Mouse (Mus musculus) lung, embryonic 14.5 days (tissue): ENCODE measurements around the gene Muc13. TPM values are rescaled to one million over a fixed set of nuclear protein-coding genes. Genes with fewer than 3 reads are reported as not detected.

Experiments used
- ATAC-seq: fragments of 200-750 bp; cut with Nextera tagmentation; 2 replicates; pipeline ENCODE4 v1.8.0; 2017; ENCODE audit warnings: mild to moderate bottlenecking, moderate TSS enrichment, moderate library complexity; ENCODE audit not compliant: insufficient read depth
- DNase-seq: peaks from one replicate; pipeline ENCODE4 v3.0.0-alpha.2; 2015
- H3K27ac ChIP-seq: fragments of 300-500 bp; sonication (generic); 2 replicates; pipeline ENCODE4 v1.5.1; 2014; ENCODE audit warnings: low read depth, mild to moderate bottlenecking, moderate library complexity
- H3K27me3 ChIP-seq: fragments of 300-500 bp; sonication (generic); 2 replicates; pipeline ENCODE4 v1.6.1; 2014; ENCODE audit warnings: low read length, control low read depth; ENCODE audit not compliant: insufficient read depth
- H3K36me3 ChIP-seq: fragments of 300-500 bp; sonication (generic); 2 replicates; pipeline ENCODE4 v1.6.1; 2014; ENCODE audit warnings: control low read depth; ENCODE audit not compliant: insufficient read depth
- H3K4me1 ChIP-seq: fragments of 300-500 bp; sonication (generic); 2 replicates; pipeline ENCODE4 v1.6.1; 2014; ENCODE audit warnings: antibody characterized with exemption, control low read depth; ENCODE audit not compliant: insufficient read depth
- H3K4me2 ChIP-seq: fragments of 300-500 bp; sonication (generic); 2 replicates; pipeline ENCODE4 v1.6.1; 2014; ENCODE audit warnings: mild to moderate bottlenecking
- H3K4me3 ChIP-seq: fragments of 300-500 bp; sonication (generic); 2 replicates; pipeline ENCODE4 v1.5.1; 2014; ENCODE audit warnings: low read depth, low read length
- H3K9ac ChIP-seq: fragments of 300-500 bp; sonication (generic); 2 replicates; pipeline ENCODE4 v1.6.1; 2014
- H3K9me3 ChIP-seq: fragments of 300-500 bp; sonication (generic); 2 replicates; pipeline ENCODE4 v1.6.1; 2016; ENCODE audit warnings: low read depth, low read length, control low read depth
- CTCF ChIP-seq: IDR thresholded peaks from 2 replicates; pipeline ENCODE4 v1.5.1; 2016; ENCODE audit warnings: antibody characterized with exemption, low read depth
- WGBS: fragments of 180-500 bp; shearing (Covaris S2); extraction: QIAGEN DNeasy Blood & Tissue Kit; methylation state at CpG from one replicate; pipeline ENCODE4 v1.1.7; 2014; 5-methylcytosine and 5-hydroxymethylcytosine counted together
- polyA plus RNA-seq: library from polyadenylated mRNA; unstranded; fragments of >200 nt; fragmentation: Nextera tagmentation; extraction: Ambion mirVana; gene quantifications from 2 replicates; pipeline ENCODE4 v1.2.1, GENCODE M21; 2014

Gene Muc13
- polyA plus RNA-seq, 1 experiment from 2014 or later: not detected

DNA sequence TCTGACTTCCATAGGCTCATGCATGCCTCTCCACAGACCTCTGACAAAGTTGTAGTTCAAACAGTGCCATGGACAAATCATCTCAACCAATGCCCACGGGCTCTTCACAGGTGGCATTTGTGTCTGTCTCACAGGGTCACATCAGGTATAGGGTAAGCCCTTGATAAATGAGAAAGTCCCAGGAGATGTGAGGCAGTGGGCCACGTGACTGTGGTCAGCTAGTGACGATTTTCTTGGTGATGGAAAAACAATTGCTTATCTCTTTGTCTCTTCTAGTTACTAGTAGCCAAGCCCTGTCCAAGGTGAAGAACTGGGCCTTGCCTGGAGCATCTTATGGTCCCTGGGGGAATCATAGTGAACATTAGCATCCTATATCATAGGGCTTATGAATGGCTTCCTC lies 2.9 kb downstream of the Muc13 start:
- Histone ChIP-seq H3K4me1 (no peaks in the 10 kb centered on the region), H3K9ac (no peak overlapping the region), H3K4me2 (no peak overlapping the region), H3K36me3 (no peaks in the 10 kb centered on the region), H3K9me3 (no peaks in the 10 kb centered on the region), H3K27me3 (no peaks in the 10 kb centered on the region), H3K4me3 (no peak overlapping the region), H3K27ac (no peak overlapping the region)
- DNase-seq (no peak), ATAC-seq (no peak)
- WGBS: 73% methylated on average over 3 of the region's 3 CpGs
- TF ChIP-seq CTCF: no peak

DNA sequence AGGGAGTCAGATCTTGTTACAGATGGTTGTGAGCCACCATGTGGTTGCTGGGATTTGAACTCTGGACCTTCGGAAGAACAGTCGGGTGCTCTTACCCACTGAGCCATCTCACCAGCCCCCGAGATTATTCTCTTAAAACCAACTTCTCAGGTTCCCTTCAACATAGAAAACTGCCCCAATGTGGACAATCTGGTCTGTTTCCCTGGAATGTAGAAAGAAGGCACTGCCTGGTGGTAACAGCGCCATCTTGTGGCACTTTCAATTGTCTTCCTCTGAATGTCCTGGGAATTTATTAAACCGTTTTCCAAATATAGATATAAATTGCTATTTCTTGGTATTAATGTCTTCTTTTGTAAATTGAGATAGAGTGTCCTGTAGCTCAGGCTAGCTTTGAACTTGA lies 4.0 kb downstream of the Muc13 start:
- no peak for ATAC-seq
- H3K36me3 ChIP-seq: no peaks in the 10 kb centered on the region
- H3K9ac ChIP-seq: no peak overlapping the region
- WGBS: 51% methylated on average over 5 of the region's 5 CpGs
- H3K27me3 ChIP-seq: no peaks in the 10 kb centered on the region
- no peak overlapping the region for H3K4me3 ChIP-seq
- H3K27ac ChIP-seq: no peak overlapping the region
- peak; percentile 72 for TF ChIP-seq CTCF
- H3K4me1 ChIP-seq: no peaks in the 10 kb centered on the region
- H3K4me2 ChIP-seq: no peak overlapping the region
- peak; percentile 85 for DNase-seq
- no peaks in the 10 kb centered on the region for H3K9me3 ChIP-seq

DNA sequence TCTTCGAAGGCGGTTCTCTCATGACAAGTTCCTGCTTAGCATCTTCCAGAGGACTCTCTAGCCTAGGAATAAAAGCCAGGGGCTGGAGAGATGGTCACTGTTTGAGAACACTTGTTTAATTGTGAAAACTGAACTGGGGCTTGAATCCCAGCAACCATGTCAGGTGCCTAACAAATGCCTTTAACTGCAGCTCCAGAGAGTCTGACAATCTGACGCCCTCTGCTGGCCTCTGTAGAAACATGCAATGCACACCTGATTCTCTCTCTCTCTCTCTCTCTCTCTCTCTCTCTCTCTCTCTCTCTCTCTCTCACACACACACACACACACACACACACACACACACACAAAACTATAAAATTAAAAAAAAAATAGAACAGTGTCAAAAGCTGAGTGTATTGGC lies 16.2 kb downstream of the Muc13 start:
- no peak overlapping the region for H3K9ac ChIP-seq
- H3K27me3 ChIP-seq: no peaks in the 10 kb centered on the region
- H3K9me3 ChIP-seq: no peaks in the 10 kb centered on the region
- DNase-seq (no peak), ATAC-seq (no peak)
- 76% methylated on average over 3 of the region's 3 CpGs for WGBS
- no peaks in the 10 kb centered on the region for H3K4me1 ChIP-seq
- H3K36me3 ChIP-seq: no peaks in the 10 kb centered on the region
- H3K4me3 ChIP-seq: no peak overlapping the region
- no peak overlapping the region for H3K4me2 ChIP-seq
- peak; percentile 23; the same call in 1 of the 2 replicates for TF ChIP-seq CTCF
- no peak overlapping the region for H3K27ac ChIP-seq

DNA sequence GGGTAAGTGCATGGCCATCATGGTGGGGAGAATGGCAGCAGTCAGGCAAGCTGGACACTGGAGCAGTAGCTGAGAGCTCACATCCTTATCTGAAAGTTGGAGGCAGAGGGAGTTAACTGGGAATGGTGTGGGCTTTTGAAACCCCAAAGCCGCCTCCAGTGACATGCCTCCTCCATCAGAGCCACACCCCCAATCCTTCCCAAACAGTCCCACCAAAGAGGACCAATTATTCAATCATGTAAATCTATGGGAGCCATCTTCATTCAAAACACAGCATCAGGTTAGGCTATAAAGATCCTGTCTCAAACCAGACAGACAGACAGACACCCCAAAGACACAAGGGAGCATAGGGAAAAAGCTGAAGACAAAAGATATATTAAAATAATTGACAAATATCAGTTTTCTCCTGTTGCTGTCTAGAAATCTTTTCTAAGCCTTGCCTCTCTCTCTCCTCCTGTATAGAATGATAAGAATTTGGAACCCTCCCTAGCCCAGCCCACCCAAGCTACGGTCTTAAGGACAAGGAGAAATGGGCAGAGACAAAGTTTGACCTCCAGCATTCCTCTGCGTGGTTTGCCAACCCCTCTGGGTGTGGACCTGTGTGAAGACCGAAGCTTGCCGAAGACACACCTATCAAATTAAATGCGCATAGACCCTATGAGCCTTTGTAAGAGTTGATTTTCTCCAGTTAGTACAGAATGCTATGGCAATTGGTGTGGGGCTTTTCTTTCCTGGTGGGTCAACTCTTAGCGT lies 24.8 kb downstream of the Muc13 start:
- Histone ChIP-seq H3K27ac (no peak overlapping the region), H3K9me3 (no peaks in the 10 kb centered on the region), H3K4me3 (no peak overlapping the region), H3K36me3 (no peaks in the 10 kb centered on the region), H3K4me2 (no peak overlapping the region), H3K27me3 (0 out of 2 replicates have a peak, but pooled peaks cover 3% of the 10 kb centered on the region), H3K9ac (no peak overlapping the region), H3K4me1 (no peaks in the 10 kb centered on the region)
- no peak for DNase-seq
- 78% methylated on average over 7 of the region's 7 CpGs for WGBS
- ATAC-seq: no peak
- TF ChIP-seq CTCF: no peak

DNA sequence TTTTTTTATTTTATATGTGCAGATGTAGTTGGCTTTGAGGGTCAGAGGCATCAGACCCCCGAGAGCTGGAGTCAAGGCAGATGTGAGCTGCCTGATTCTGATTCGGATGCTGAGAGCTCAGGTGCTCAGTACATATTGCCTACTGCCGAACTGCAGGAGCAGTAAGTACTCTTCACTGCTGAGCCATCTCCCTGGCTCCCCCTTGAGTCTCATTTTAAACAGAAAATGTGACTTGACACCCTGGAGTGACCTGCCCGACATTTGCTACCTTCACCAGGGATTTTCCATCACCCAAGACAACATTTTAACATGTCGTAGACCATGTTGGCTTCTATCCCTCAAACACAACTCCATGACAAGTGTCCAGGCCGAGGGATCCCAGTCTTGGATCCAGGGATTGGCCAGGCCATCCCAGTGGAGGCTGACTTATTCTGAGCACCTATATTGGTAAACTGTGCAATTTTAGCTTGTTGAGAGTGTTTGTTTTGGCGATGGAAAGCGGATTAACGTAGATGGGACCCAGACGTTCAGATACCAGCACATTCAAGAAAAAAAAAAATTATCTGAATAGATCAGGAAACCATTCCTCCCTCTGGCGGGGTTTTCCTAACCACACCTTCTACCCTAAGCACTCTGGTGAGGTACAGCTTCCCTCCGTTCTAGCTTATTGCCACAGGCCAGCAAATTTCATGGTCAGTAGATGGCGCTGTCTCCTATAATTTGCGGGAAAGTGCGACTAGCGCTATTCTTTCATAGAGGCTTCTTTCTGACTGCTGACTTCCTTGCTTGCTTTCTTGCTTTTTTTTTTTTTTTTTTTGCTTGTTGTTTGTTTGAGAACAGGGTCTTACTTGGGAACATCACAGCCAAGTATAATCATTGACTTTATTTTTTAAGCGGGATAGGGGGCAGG lies 26.7 kb downstream of the Muc13 start:
- Histone ChIP-seq H3K9me3 (no peaks in the 10 kb centered on the region), H3K4me3 (no peak overlapping the region), H3K9ac (no peak overlapping the region), H3K27me3 (0 out of 2 replicates have a peak, but pooled peaks cover 3% of the 10 kb centered on the region), H3K27ac (no peak overlapping the region), H3K4me2 (no peak overlapping the region), H3K4me1 (no peaks in the 10 kb centered on the region), H3K36me3 (no peaks in the 10 kb centered on the region)
- ATAC-seq (peak; percentile 62), DNase-seq (peak; percentile 98)
- 18% methylated on average over 17 of the region's 17 CpGs for WGBS
- peak; percentile 92 for TF ChIP-seq CTCF

DNA sequence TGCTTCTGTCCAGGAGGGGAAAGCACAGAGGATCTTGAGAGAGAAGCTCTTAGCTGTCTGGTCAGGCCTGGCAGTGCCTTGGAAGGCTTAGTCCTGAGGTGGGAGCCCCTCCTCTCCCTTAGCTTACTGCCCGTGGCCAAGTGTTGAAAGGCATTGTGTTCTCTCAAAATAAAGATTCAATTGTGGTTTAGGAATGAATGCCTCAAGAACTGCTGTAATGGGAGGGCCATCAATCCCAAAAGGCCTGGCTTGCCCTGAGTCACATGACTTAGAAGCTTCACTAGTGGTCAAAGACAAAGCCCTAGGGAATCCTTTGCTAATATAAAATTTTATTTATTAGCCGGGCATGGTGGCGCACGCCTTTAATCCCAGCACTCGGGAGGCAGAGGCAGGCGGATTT lies 30.8 kb downstream of the Muc13 start:
- 0 out of 2 replicates have a peak, but pooled peaks cover 3% of the 10 kb centered on the region for H3K4me1 ChIP-seq
- 86% methylated on average over 6 of the region's 6 CpGs for WGBS
- TF ChIP-seq CTCF: no peak
- no peak overlapping the region for H3K4me3 ChIP-seq
- DNase-seq (no peak), ATAC-seq (no peak)
- H3K4me2 ChIP-seq: no peak overlapping the region
- H3K9me3 ChIP-seq: no peaks in the 10 kb centered on the region
- H3K27me3 ChIP-seq: 0 out of 2 replicates have a peak, but pooled peaks cover 3% of the 10 kb centered on the region
- H3K36me3 ChIP-seq: no peaks in the 10 kb centered on the region
- no peak overlapping the region for H3K9ac ChIP-seq
- no peak overlapping the region for H3K27ac ChIP-seq

DNA sequence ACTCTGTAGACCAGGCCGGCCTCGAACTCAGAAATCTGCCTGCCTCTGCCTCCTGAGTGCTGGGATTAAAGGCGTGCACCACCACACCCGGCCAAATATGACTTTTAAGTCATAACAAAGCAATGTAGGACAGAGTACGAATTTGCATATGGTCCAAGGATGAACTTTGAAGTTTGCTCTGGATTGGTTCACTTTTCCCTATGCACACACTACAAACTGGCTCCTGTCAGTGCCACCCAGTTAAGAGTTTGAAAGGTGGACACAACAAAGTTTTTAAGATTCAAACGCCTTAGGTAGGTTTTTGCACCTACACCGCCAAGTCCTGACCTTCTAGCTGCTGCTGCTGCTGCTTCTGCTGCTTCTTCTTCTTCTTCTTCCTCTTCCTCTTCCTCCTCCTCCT lies 34.7 kb downstream of the Muc13 start:
- no peaks in the 10 kb centered on the region for H3K9me3 ChIP-seq
- ATAC-seq (no peak), DNase-seq (no peak)
- no peaks in the 10 kb centered on the region for H3K36me3 ChIP-seq
- H3K4me1 ChIP-seq: peaks cover 14% of the 10 kb centered on the region; the same call in 1 of the 2 replicates
- no peak overlapping the region for H3K9ac ChIP-seq
- TF ChIP-seq CTCF: no peak
- no peak overlapping the region for H3K4me3 ChIP-seq
- no peak overlapping the region for H3K27ac ChIP-seq
- H3K4me2 ChIP-seq: peak overlapping the region; percentile 83; the same call in 1 of the 2 replicates
- no peaks in the 10 kb centered on the region for H3K27me3 ChIP-seq
- 84% methylated on average over 7 of the region's 7 CpGs for WGBS
